Mouse (Mus musculus): Measurements from ENCODE around the gene Notch3.

- TF ChIP-seq POLR2A (IDR thresholded peaks at IDR 0.05; ENCODE audit: low read depth, low read length) (no peak), CTCF (IDR thresholded peaks at IDR 0.05; ENCODE audit: extremely low read depth, insufficient read length, insufficient replicate concordance, low read depth, low read length) (no peak)
These were observed 45.7 kb downstream of the Notch3 start for GRCm38 (mm10) chr17:32120771-32121532.

Data from small intestine, adult 2 months (tissue).